Mouse (Mus musculus) CD4-positive, CD25-positive, alpha-beta regulatory T cell, adult 2 months (primary cell): ENCODE measurements around the gene Kdm6b.

Source experiments
- DNase-seq: peaks from one replicate; pipeline ENCODE4 v3.0.0-alpha.2; 2012; ENCODE audit warnings: low read depth, low spot score

Kdm6b gene

DNA sequence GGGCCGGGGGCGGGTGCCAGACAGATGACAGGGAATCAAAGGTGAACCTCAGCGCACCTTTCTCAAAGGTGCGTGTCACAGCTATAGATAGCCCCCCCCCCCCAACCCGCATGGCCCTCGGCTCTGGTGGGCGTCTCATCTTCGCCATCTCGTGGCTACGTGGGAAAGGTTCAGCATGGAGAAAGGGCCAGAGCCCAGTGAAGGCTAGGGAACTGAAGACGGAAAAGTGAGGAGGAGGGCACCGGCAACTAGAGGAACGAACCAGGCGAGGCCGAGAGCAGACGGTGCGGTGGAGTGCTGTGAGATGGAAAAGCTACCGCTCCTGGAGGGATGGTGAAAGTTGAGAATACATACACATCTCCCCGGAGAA is 6.0 kb upstream of the Kdm6b start:
- peak; percentile 69 for DNase-seq

DNA sequence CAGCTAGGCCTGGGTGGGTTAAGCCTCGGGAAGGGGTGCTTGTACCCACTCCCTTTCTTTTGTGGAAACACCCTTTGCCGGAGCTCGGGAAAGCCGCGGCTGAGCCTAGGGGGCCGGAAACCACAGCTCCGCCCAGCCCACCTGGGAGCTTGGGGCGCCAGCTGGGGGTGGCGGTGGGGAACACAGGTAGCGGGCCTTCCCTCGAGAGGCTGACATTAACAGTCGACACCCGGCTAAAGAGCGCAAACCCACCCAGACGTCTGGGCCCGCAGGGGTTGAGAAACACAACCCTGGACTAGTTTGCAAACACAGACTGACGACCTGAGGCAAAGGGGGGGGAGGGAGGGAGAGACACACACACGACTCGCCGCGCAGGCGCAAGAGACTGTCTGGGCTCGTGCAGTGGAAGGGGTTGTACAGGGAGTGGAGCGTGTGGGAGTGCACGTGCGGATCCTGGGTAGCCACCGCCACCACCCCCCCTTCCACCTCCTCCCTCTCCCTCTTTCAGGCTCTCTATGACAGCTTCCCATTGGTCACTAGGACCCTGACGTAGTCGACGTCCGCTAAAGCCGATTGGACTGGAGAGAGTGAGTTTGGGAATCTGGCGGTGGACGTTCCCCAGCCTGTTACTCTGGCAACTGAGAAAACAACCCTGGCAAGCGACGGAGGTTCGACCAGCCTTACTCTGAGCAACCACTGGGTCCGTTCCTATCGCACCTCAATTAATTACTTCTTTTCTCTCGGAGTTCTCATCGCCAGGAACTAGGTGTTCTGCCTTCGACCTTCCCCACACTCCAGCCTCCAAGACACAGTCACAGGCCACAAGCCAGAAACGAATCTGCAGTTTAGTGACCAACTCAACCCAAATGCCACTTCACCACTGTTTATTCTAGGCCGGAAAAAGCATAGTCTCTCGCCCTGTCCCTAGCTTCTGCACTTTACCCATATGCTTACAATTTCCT is 5.3 kb upstream of the Kdm6b start:
- DNase-seq, result peak; percentile 93

DNA sequence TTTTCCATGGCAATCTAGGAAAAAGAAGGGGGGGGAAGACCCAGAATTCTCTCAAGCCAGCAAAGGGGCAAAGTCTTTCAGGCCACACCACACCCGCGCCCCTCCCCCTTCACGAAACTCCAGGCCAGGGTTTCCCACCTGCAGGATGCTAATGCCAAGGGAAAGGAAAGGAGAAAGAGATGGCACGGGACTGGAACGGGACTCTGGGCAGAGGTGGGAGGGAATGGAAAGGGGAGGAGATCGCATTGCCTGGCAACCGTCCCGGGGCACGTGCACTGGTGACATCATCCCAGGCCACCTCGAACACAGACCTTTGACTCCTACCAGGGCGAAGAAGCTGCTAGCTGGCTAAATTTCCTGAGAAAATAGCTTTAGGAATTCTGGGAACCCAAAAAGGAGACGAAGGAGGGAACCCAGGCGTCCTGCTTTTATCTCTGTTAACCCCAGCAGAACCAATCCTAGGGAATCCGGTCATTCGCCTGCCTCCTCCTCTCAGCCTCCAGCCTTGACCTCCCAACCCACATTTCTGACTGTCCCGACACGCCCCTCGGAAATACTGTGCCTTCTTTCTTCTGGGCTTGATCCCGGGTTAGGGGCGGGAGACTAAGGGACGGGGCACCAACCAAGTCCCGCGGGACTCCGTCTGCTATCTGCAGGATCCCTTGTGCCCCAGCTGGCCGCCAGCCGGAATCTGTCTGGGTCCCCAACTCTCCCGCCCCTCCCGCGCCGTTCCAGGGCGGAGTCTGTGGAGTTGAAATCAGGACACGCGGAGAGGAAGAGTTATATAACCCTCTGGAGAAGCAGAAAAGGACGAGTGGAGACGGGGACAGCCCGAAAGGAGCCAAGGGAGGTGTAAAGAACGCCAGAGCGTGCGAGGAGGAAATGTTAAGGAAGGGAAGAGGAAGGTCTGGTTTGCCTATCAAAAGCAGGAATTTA is 4.2 kb upstream of the Kdm6b start:
- peak; percentile 82 for DNase-seq

DNA sequence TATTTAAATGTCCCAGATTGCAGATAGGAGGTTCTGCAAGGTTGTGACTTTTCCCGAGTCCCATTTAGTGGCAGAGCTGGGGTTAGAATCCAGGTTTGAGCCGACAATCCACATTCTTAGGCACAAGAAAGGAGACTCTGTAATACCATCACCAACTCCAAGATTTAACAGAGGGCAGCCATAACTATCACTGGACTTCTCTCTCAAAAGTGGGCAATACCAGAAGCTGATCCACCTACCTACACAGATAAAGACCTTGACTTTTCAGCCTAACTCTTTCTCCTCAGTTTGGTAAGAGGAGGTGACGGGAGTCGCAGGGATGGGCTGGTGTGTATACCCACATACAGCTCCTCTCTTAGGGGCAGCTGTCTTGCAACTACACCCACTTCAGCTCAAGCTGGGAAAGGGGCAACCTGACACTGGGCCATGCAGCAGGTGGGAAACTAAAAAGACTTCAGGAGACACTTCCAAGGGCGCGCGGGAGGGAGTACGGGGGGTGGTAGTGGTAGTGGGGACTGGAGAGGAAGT is 3.5 kb upstream of the Kdm6b start:
- peak; percentile 27 for DNase-seq

DNA sequence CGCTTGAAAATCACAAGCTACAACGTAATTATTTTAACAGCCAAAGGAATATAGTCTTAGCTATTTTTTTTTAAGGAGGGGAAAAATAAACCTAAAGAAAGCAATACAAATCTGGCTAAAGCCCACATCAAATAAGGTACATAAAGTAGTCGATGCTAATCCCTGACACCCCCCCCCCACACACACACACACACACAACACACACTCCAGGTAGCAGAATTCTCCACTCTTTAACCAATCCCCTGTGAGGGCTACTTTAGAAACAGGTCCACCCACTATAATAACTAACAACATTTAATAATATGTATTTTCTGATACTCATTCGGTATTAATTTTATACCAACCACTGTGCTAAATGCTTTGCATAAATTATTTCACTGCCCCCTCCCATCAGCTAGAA is 3.0 kb upstream of the Kdm6b start:
- DNase-seq, result no peak

- DNase-seq, result peak; percentile 61
These were observed 2.4 kb upstream of the Kdm6b start for GRCm38 (mm10) chr11:69415668-69416451.

DNA sequence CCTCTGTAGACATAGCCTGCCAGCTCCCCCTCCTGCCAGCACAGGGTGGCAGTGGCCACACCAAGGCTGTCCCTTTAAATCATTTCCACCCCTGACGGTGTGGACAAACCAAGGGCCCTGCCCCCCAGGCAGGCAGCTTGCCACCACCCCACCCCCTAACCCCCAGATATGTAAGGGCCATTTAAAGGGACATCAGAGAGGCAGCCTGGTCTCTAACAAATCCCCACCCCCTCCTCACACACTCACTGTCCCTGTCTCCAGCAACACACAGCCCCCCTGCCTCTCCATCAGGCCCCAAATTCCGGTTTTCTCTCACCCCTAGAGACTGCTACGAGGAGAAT is 1.8 kb upstream of the Kdm6b start:
- no peak for DNase-seq

DNA sequence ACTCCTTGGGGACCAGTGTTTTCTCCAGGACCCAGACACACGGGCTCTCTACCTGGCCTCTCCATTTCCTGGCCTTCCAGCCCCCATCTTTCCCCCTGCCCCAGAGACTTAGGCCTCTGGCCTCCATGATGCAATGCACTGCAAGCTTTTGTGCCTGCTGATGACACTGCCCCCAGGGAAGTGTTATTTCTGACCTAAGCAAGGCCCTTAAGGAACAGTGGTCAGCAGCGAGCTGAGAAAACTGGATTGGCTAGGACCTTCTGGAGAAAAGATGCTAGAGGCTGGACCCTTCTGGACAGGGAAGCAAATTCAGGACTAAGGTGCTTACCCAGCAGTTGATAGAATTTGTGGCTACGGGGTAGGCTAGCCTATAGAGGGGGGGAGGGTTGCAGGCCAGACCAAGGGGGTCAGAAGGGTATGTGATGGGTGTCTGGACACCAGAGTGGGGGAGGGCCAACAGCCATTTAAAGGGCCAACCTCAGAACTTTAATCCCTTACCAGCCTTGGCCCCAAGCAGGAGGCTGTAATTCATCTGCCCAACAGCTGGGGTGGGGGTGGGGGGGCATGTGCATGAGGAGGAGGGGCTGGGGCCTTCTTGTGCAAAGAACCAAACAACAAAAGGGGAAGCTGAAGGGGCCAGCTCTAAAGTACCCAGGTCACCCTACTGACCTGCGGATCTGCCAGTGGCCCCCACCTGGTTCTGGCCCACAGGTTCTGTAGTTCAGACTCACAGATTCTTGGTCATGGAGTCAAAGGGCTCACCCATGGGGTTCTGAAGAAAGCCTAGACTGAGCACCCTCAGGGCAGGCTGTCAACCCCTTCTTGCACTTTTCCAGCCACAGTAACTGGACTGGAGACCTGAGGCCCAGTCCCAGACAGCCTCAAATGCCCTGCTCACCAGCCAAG is 1.2 kb upstream of the Kdm6b start:
- peak; percentile 25 for DNase-seq

DNA sequence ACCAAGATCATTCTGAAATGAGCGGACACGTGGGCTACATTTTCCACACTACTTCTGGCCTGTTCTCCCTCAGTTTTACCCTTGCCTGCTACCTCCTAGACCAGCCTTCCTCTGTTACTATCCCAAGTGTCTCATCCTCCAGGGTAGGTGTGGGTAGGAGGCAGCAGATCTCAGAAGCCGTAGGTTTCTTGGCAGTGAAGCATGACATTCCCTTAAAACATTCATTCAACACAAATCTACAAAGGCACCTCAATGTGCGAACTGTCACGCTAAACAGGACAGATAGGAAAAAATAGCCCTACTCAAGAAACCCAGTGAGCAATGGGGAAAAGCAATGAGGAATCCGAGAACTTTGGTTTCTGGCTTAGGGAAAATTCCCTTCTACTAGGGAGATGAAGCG is 927 bp downstream of the Kdm6b start:
- DNase-seq, result no peak

- peak; percentile 86 for DNase-seq
These were observed 1.8 kb downstream of the Kdm6b start for GRCm38 (mm10) chr11:69411538-69412203.

DNA sequence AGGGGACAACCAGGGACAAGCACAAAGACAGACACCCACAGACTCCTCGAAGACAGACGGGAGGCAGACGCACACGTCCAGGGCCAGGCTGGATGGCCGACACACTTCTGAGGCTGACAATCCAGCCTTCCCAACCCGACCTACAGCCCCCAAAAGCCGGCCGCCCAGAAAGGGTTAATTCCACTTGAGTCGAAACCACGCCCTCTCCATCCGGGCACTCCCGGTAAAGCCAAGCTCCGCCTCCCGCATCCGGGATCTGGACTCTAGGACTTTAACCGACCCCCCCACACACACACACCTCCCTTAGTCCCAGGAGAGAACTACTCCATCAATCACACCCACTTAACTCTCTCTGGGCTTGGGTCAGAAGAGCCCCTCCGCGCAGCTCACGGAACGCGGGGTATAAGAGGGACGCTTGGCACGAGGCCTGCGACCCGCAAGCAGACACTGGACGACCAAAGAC is 2.4 kb downstream of the Kdm6b start:
- DNase-seq, result peak; percentile 88

DNA sequence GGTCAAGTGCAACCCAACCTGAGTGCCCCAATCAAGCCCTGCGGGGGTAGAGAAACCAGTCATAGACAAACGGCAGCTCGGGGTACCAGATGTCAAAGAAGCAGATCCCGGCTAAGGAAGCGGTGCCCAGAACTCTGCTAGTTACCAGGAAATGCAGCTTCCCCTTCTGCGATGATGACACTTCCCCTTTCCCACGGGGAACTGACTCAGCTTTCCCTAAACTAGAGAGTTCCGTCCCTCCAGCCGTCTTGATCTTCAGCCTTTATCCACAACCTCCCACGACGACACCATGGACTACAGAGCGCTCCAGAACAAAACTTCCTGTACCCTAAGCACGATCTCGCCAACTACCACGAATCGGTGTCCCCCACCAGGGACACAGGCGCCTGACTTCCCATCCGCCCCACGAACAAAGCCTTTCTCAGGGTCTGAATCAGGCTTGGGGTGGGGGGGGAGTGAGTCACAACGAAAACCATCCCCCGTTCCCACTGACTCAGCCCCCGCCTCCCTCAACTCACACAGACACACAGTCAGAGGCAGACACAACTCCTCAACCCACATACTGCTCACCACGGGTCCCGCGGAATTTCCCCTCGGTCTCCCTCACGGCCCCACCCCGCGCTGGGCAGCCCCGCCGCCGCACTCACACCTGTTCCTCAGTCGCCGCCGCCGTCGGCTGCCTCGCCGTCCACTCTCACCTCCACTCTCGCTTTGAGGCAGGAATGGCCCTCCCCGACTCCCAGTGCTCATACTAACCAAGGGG is 3.0 kb downstream of the Kdm6b start:
- DNase-seq, result peak; percentile 94

- no peak for DNase-seq
These were observed 3.5 kb downstream of the Kdm6b start for GRCm38 (mm10) chr11:69410045-69410309.

DNA sequence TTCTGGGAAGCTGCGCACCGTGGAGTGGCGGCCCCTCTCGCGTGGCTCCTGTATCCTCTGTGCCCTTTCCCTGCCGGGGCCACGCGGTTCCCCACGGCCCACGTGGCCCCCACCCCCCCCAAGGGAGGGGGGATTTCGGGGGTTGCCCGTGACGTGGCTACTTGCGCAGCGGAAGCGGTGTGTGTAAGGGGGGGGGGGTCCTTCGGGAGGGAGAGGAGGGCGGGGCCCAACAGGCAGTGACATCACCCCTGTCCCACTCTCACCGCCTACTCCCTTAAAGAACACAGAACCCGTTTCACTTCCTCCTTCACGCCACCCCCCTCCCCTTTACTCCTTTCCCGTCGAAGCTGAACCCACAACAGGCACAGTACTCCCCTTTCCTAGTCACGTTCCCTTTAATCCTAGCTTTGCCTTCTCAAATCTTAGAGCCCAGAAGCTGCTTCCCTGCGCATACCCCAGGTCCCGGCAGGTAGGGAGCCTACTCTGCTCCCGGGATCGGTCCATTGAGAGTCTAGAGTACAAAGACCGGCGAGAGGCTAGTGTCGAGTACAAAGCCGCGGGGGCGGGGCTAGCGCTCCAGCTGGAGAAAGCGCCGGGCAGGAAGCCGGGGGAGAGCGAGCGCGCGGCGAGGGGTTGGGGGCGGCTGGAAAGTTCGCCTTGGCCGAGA is 4.0 kb downstream of the Kdm6b start:
- peak; percentile 96 for DNase-seq

GRCm38 (mm10) chr11:69408541-69409377 is 4.7 kb downstream of the Kdm6b start:
- DNase-seq, result peak; percentile 92

DNA sequence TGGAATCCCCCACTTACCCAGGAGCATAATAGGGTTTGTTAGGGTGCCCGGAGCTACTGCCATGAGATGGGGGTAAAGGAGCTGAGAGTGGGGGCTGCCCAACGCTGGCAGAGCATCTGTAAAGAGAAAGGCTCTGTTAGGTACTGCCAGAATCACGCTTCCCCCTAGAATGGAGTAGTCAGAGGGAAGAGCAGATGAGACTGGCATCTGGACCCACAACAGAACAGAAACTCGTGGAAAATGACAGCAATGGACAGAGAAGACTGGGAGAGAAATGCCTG is 5.8 kb downstream of the Kdm6b start:
- DNase-seq, result no peak

DNA sequence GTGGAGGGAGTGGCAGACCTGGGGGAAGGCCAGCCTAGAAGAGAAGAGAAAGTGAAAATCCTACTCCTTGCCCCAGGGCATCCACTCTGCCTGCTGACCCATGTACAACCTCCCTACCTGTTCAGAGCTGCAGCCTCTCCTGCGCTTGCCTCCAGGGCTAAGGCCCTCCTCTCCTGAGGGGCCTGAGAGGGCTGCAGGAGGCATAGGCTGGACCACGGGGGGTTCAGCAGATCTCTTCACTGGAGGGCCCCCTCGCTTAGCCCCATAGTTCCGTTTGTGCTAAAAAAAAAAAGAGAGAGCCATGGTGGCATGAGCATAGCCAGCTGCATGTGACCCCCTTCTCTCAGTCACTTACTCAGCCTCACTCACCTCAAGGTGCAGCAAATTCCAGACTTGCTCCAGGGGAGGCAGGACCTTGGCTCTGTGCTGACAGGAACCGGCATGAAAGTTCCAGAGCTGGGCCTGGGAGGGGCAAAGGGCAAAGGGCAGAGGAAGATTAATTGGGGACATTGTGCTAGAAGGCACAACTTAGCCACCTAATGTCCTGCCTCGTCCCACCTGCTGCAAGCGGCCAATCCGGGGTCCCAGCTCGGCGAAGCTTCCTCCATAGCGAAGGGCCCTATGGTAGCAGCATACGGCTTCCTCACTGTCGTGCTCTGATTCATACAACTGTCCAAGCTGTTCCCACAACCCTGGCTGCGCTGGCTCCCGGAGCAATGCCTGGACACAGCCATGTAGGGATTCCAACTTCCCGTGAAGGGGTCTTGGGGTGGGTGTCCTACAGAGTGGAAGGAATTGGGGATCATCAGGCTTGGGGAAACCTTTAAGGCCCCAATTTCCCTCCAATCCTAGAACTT is 6.4 kb downstream of the Kdm6b start:
- peak; percentile 18 for DNase-seq
